Mouse (Mus musculus): ENCODE measurements at regions not wholly inside any gene's neighbourhood (a gene's known extent, or its start where the extent isn't known, plus 50 kb on each side); places are given as distances from the start of the nearest gene placed in this dataset.

DNA sequence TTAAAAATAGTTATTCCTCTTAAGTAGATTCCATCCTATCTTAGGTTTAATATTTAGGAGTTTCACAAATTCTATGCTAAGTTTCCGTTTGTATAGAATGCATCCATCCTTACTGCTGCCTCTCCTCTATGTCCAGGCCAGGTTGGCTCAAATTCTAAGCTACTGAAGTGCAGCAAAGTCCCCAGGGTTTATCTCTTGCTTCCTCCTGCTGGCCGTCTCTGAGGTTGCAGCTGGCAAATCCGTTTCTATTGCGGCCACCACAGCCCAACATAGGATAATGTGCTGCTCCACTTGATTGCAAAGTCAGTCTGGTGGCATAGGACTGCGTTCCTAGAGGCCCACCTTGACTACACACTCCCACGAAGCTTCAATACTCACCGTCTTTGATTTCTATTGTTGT is 389.7 kb upstream of the Robo2 start:
- Histone ChIP-seq H3K27me3 (ENCODE audit: insufficient read depth, low read length) (no peaks in the 10 kb centered on the region), H3K4me3 (ENCODE audit: low read depth, low read length) (no peak overlapping the region), H3K9me3 (replicated peaks) (no peaks in the 10 kb centered on the region), H3K36me3 (replicated peaks) (no peaks in the 10 kb centered on the region), H3K4me1 (ENCODE audit: insufficient read depth, low read depth, low read length) (no peaks in the 10 kb centered on the region)
- TF ChIP-seq GATA1 (IDR thresholded peaks at IDR 0.05; ENCODE audit: borderline replicate concordance, low read length) (no peak), CTCF (IDR thresholded peaks at IDR 0.05; ENCODE audit: low read depth, low read length) (no peak), POLR2AphosphoS5 (IDR thresholded peaks at IDR 0.05; ENCODE audit: insufficient replicate concordance, low read depth, low read length) (no peak), TAL1 (conservative IDR thresholded peaks at IDR 0.05; ENCODE audit: low read depth, low read length) (no peak), GATA2 (IDR thresholded peaks at IDR 0.05; ENCODE audit: borderline replicate concordance, low read depth, low read length) (no peak)
- ATAC-seq (ENCODE audit: extremely low read depth, insufficient number of reproducible peaks, low FRiP score, poor library complexity, severe bottlenecking) = no peak
- no peak for DNase-seq (ENCODE audit: low spot score)

- Histone ChIP-seq H3K9me3 (replicated peaks) (no peaks in the 10 kb centered on the region), H3K4me3 (ENCODE audit: low read depth, low read length) (no peak overlapping the region), H3K27me3 (ENCODE audit: insufficient read depth, low read length) (no peaks in the 10 kb centered on the region), H3K4me1 (ENCODE audit: insufficient read depth, low read depth, low read length) (no peaks in the 10 kb centered on the region), H3K36me3 (replicated peaks) (no peaks in the 10 kb centered on the region)
- ATAC-seq (ENCODE audit: extremely low read depth, insufficient number of reproducible peaks, low FRiP score, poor library complexity, severe bottlenecking) (no peak), DNase-seq (ENCODE audit: low spot score) (no peak)
- no peak for TF ChIP-seq POLR2AphosphoS5 (IDR thresholded peaks at IDR 0.05; ENCODE audit: insufficient replicate concordance, low read depth, low read length)
- TF ChIP-seq GATA2 (IDR thresholded peaks at IDR 0.05; ENCODE audit: borderline replicate concordance, low read depth, low read length) = no peak
- TF ChIP-seq TAL1 (conservative IDR thresholded peaks at IDR 0.05; ENCODE audit: low read depth, low read length) = no peak
- no peak for TF ChIP-seq GATA1 (IDR thresholded peaks at IDR 0.05; ENCODE audit: borderline replicate concordance, low read length)
Observed at GRCm38 (mm10) chr16:74796303-74796653, 384.7 kb upstream of the Robo2 start.

DNA sequence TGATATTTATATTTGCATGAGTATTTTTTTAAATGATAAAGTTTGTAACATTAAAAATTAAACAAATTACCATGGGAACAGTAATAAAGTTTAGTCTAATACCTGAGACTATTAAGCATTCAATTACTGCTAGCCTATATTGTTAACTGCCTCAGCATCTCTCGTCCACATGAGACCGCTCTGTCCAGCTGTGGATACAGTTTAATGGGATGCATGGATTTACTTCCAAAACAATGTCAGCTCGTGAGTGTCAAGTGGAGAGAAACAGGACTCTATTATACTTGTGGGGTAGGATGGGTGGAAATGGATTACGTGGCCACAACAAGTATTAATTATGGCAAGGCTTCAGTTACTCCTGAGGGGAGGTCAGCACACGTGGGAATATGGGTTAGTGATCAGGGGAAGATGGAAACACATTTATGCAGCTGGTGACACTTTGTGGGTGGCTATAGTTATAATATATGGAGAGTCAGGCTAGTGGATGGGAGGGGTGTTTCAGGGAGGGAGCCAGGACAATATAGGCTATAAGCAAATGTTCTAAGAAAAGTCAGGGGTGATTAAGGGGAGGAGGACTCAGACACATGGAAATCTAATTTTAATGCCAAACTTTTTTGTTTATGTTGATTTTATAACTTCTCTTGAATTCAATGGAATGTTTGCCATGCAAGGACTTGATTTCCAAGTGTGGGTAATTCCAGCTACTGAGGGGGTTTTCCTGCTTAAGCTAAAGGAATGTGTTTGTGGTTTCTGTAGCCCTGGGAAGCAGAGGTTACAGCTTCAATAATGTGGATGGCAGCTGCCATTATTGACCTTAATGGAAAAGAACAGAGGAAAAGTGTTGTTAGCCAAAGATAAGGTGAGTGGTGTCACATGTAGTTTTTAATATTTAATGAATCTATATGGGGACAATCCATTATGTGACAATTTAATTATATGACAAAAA is 384.0 kb upstream of the Robo2 start:
- Histone ChIP-seq H3K4me1 (ENCODE audit: insufficient read depth, low read depth, low read length) (no peaks in the 10 kb centered on the region), H3K4me3 (ENCODE audit: low read depth, low read length) (no peak overlapping the region), H3K27me3 (ENCODE audit: insufficient read depth, low read length) (no peaks in the 10 kb centered on the region), H3K9me3 (replicated peaks) (no peaks in the 10 kb centered on the region), H3K36me3 (replicated peaks) (no peaks in the 10 kb centered on the region)
- ATAC-seq (ENCODE audit: extremely low read depth, insufficient number of reproducible peaks, low FRiP score, poor library complexity, severe bottlenecking) = no peak
- TF ChIP-seq TAL1 (conservative IDR thresholded peaks at IDR 0.05; ENCODE audit: low read depth, low read length) (no peak), POLR2AphosphoS5 (IDR thresholded peaks at IDR 0.05; ENCODE audit: insufficient replicate concordance, low read depth, low read length) (no peak), CTCF (IDR thresholded peaks at IDR 0.05; ENCODE audit: low read depth, low read length) (no peak), GATA2 (IDR thresholded peaks at IDR 0.05; ENCODE audit: borderline replicate concordance, low read depth, low read length) (no peak), GATA1 (IDR thresholded peaks at IDR 0.05; ENCODE audit: borderline replicate concordance, low read length) (no peak)
- no peak for DNase-seq (ENCODE audit: low spot score)

- Histone ChIP-seq H3K36me3 (replicated peaks) (no peaks in the 10 kb centered on the region), H3K27me3 (ENCODE audit: insufficient read depth, low read length) (no peaks in the 10 kb centered on the region), H3K9me3 (replicated peaks) (no peaks in the 10 kb centered on the region), H3K4me1 (ENCODE audit: insufficient read depth, low read depth, low read length) (no peaks in the 10 kb centered on the region), H3K4me3 (ENCODE audit: low read depth, low read length) (no peak overlapping the region)
- ATAC-seq (ENCODE audit: extremely low read depth, insufficient number of reproducible peaks, low FRiP score, poor library complexity, severe bottlenecking) = no peak
- no peak for TF ChIP-seq GATA1 (IDR thresholded peaks at IDR 0.05; ENCODE audit: borderline replicate concordance, low read length)
- no peak for TF ChIP-seq GATA2 (IDR thresholded peaks at IDR 0.05; ENCODE audit: borderline replicate concordance, low read depth, low read length)
- no peak for TF ChIP-seq TAL1 (conservative IDR thresholded peaks at IDR 0.05; ENCODE audit: low read depth, low read length)
- TF ChIP-seq POLR2AphosphoS5 (IDR thresholded peaks at IDR 0.05; ENCODE audit: insufficient replicate concordance, low read depth, low read length) = no peak
- no peak for TF ChIP-seq CTCF (IDR thresholded peaks at IDR 0.05; ENCODE audit: low read depth, low read length)
- DNase-seq (ENCODE audit: low spot score) = no peak
Observed at GRCm38 (mm10) chr16:74785365-74786119, 373.9 kb upstream of the Robo2 start.

GRCm38 (mm10) chr16:74780388-74780787 is 368.8 kb upstream of the Robo2 start:
- Histone ChIP-seq H3K4me1 (ENCODE audit: insufficient read depth, low read depth, low read length) (no peaks in the 10 kb centered on the region), H3K27me3 (ENCODE audit: insufficient read depth, low read length) (no peaks in the 10 kb centered on the region), H3K36me3 (replicated peaks) (no peaks in the 10 kb centered on the region), H3K4me3 (ENCODE audit: low read depth, low read length) (no peak overlapping the region), H3K9me3 (replicated peaks) (no peaks in the 10 kb centered on the region)
- DNase-seq (ENCODE audit: low spot score) = no peak
- ATAC-seq (ENCODE audit: extremely low read depth, insufficient number of reproducible peaks, low FRiP score, poor library complexity, severe bottlenecking) = no peak
- TF ChIP-seq POLR2AphosphoS5 (IDR thresholded peaks at IDR 0.05; ENCODE audit: insufficient replicate concordance, low read depth, low read length) (no peak), GATA1 (IDR thresholded peaks at IDR 0.05; ENCODE audit: borderline replicate concordance, low read length) (no peak), TAL1 (conservative IDR thresholded peaks at IDR 0.05; ENCODE audit: low read depth, low read length) (no peak), GATA2 (IDR thresholded peaks at IDR 0.05; ENCODE audit: borderline replicate concordance, low read depth, low read length) (no peak), CTCF (IDR thresholded peaks at IDR 0.05; ENCODE audit: low read depth, low read length) (no peak)

- Histone ChIP-seq H3K4me1 (ENCODE audit: insufficient read depth, low read depth, low read length) (no peaks in the 10 kb centered on the region), H3K4me3 (ENCODE audit: low read depth, low read length) (no peak overlapping the region), H3K36me3 (replicated peaks) (no peaks in the 10 kb centered on the region), H3K9me3 (replicated peaks) (no peaks in the 10 kb centered on the region), H3K27me3 (ENCODE audit: insufficient read depth, low read length) (no peaks in the 10 kb centered on the region)
- ATAC-seq (ENCODE audit: extremely low read depth, insufficient number of reproducible peaks, low FRiP score, poor library complexity, severe bottlenecking) = no peak
- TF ChIP-seq GATA1 (IDR thresholded peaks at IDR 0.05; ENCODE audit: borderline replicate concordance, low read length) (no peak), CTCF (IDR thresholded peaks at IDR 0.05; ENCODE audit: low read depth, low read length) (no peak), GATA2 (IDR thresholded peaks at IDR 0.05; ENCODE audit: borderline replicate concordance, low read depth, low read length) (no peak), POLR2AphosphoS5 (IDR thresholded peaks at IDR 0.05; ENCODE audit: insufficient replicate concordance, low read depth, low read length) (no peak), TAL1 (conservative IDR thresholded peaks at IDR 0.05; ENCODE audit: low read depth, low read length) (no peak)
- no peak for DNase-seq (ENCODE audit: low spot score)
Observed at GRCm38 (mm10) chr16:74768264-74768663, 356.6 kb upstream of the Robo2 start.
